8 mouse cellular contexts compared by ENCODE assay signal in genomic region chr13:67268568-67269369, GRCm38 (mm10). TPM values are rescaled to one million over a fixed set of nuclear protein-coding genes. Genes with fewer than 3 reads are reported as not detected.
DNase-seq lines count a peak whose midpoint lies in the region; ATAC-seq lines count a peak whose summit lies in the region.

No protein-coding gene starts in this region.

- ATAC-seq in intestine, embryonic 14.5 days (replicated peaks; ENCODE audit: low FRiP score, low TSS enrichment, low read depth) = peak; percentile 97
- peak; percentile 99 for ATAC-seq in megakaryocyte progenitor cell, adult 5-6 weeks (replicated peaks; ENCODE audit: poor library complexity)

- intact Hi-C loops in left cerebral cortex, postnatal 10 days (cut with DNase I) = no loop called here

- no peaks in the 10 kb centered on the region for H3K36me3 ChIP-seq in intestine, embryonic 14.5 days (ENCODE audit: control insufficient read depth, insufficient read depth, low read length)

- H3K9me3 ChIP-seq in intestine, embryonic 14.5 days (ENCODE audit: control insufficient read depth, low read length) = no peaks in the 10 kb centered on the region

- H3K4me2 ChIP-seq in intestine, embryonic 14.5 days (ENCODE audit: low read length) = peak overlapping the region; percentile 74

- H3K4me3 ChIP-seq in intestine, embryonic 14.5 days (ENCODE audit: low read depth, low read length) = peak overlapping the region; percentile 76

- peak; percentile 58 for DNase-seq in adrenal gland, adult 8-10 months
- peak; percentile 51 for DNase-seq in embryo, embryonic 11.5 days (ENCODE audit: low read depth, low spot score)
- peak; percentile 59 for DNase-seq in gastrocnemius, postnatal 25 days
- DNase-seq in intestine, embryonic 14.5 days (ENCODE audit: low spot score) = peak; percentile 86
- DNase-seq in left cerebral cortex, postnatal 10 days (ENCODE audit: extremely low spot score in 1 of 2, low spot score in 2 of 2) = peak; percentile 56 to 85
- DNase-seq in right cerebral cortex, postnatal 10 days (ENCODE audit: low spot score in 2 of 2) = peak; percentile 81 to 89
- DNase-seq in urinary bladder, postnatal 36 days (ENCODE audit: low spot score in 2 of 2) = peak; percentile 62 to 71

- H3K4me1 ChIP-seq in intestine, embryonic 14.5 days (replicated peaks; ENCODE audit: control insufficient read depth, insufficient read depth, low read length) = no peaks in the 10 kb centered on the region; the same call in 1 of the 2 replicates

- WGBS in intestine, embryonic 14.5 days = 5% methylated on average over 18 of the region's 18 CpGs

- no peak overlapping the region for H3K27ac ChIP-seq in intestine, embryonic 14.5 days (ENCODE audit: low read depth)

- no peaks in the 10 kb centered on the region for H3K27me3 ChIP-seq in intestine, embryonic 14.5 days (replicated peaks; ENCODE audit: control insufficient read depth, insufficient read depth, low read length)

- H3K9ac ChIP-seq in intestine, embryonic 14.5 days (ENCODE audit: low read length) = peak overlapping the region; percentile 57

RNA-seq across cellular contexts. Expression of gene Zfp458, which starts 9.5 kb away (rescaled TPM):
- 1 to 10 TPM; 2.9 to 5.5 (median 4.4) TPM for total RNA-seq in adrenal gland, adult 8-10 months (2022)
- 1 to 10 TPM; 1.0 to 1.1 TPM for total RNA-seq in gastrocnemius, postnatal 25 days (2021)
- polyA plus RNA-seq in intestine, embryonic 14.5 days (2014; fragmentation: Nextera tagmentation; extraction: Ambion mirVana) = 1.9 and 2.6 TPM in 2 replicates
- 10 to 100 TPM; 19.8 to 20.5 TPM for total RNA-seq in left cerebral cortex, postnatal 10 days (2021)
- 8.0 and 8.1 TPM in 2 replicates for total RNA-seq in megakaryocyte progenitor cell, adult 5-6 weeks (2015)
- total RNA-seq in megakaryocyte progenitor cell, adult 5-6 weeks (2017) = 5.7 and 6.4 TPM in 2 replicates

RNA-seq across cellular contexts. Expression of gene Zfp457, which starts 37.5 kb away (rescaled TPM):
- 1 to 10 TPM; 3.0 to 4.8 (median 4.4) TPM for total RNA-seq in adrenal gland, adult 8-10 months (2022)
- total RNA-seq in gastrocnemius, postnatal 25 days (2021) = 1 to 10 TPM; 3.3 to 4.3 TPM
- 0.70 and 0.90 TPM in 2 replicates for polyA plus RNA-seq in intestine, embryonic 14.5 days (2014; fragmentation: Nextera tagmentation; extraction: Ambion mirVana)
- total RNA-seq in left cerebral cortex, postnatal 10 days (2021) = 1 to 10 TPM; 3.2 to 3.6 TPM
- total RNA-seq in megakaryocyte progenitor cell, adult 5-6 weeks (2015) = 0.24 and 0.81 TPM in 2 replicates
- 1.6 TPM in 1 of 2 replicates, not detected in the other for total RNA-seq in megakaryocyte progenitor cell, adult 5-6 weeks (2017)
